Mouse (Mus musculus): Measurements from ENCODE around the gene Fndc10.

The Fndc10 gene

DNA sequence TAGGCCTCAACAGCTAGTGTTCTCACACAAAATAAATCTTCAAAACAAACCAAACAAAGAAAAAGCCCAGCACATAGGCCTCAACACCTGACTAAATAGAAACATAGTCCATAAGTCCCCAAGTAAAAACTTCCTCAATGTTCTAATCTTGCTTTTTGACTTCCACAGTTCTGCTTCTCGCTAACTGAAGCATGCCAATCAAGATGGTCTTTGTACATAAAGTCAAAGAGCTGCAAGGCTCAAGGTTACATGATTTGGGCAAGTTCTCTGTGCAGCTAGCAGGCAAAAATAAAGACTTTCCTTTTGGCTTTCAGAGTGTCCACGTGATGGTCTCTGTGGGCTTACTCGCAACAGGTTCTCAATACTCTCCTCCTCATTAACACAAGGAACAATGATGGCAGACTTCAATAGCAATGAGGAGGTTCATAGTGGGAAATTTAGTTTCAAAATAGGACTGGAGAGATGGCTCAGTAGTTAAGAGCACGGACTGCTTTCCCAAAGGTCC lies 9.3 kb downstream of the Fndc10 start:
- CTCF ChIA-PET: interaction anchor here in 2 of 4 experiments (1.0 to 1.2 kb wide), 3 partner anchors 11 to 51 kb away, joined by 3 read pairs; partner anchors contain the start of genes Mib2 (in 1 of the 2) and Mmp23 (in 1 of the 2)
- POLR2A ChIA-PET: interaction anchor here in 3 of 4 experiments (0.6 to 9.6 kb wide), 11 partner anchors 9 to 221 kb away, joined by 3 to 121 read pairs (median 11); partner anchors contain the start of genes Mib2 (in 3 of the 3) and Aurkaip1 (in 1 of the 3)

DNA sequence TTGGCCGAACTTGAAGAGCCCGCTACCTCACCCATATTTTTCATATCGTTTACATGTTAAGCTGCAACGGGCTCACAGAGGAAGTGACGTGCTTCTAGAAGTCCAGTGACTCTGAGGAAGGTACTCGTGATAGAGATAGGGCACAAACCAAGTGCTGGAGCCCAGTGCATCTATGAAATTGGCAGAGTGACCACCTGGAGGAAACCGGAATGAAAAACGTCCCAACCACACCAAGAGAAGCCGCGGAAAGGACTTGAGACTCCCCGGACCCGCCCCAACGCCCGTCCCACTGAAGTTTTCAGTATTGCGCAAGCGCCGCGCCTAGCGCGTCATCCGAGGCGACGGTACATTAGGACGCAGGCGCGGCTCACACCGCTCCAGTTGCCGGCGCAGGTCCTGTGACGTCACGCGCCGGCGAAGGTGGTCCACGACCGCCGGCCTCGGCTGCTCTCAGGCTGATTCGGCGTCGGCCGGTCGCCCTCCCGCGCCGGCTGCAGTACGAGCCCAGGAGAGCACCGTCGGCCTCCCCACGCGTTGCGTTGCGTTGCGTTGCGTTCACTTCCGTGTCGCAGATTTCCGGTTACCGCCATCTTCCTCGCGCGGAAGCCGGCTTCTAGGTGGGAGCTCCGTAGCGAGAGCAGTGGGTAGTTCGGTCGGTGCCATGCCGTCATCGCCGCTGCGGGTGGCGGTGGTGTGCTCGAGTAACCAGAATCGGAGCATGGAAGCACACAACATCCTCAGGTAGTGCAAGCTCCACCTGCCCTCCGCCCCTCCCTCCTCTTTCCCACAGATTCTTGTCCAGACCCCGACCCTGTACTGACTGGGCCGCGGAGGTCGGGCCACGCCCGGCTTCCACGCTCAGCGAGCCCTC lies 10.8 kb downstream of the Fndc10 start, which contains the start of gene Ssu72:
Gene Ssu72, plus strand, starts transcription at position 80 of the 871 bp plus-strand sequence.
- ChIA-PET CTCF (interaction anchor here in 2 of 4 experiments (0.5 to 1.3 kb wide), 3 partner anchors 12 to 979 kb away, joined by 3 to 4 read pairs (median 4); partner anchors contain the start of gene Mib2 (in 1 of the 2)), POLR2A (interaction anchor here (0.7 to 3.6 kb wide), 43 partner anchors 8 to 350 kb away, joined by 3 to 28 read pairs (median 4); partner anchors contain the start of genes Mib2 (in 4 of the 4), Atad3a (in 2 of the 4), Mmp23 (in 2 of the 4) and Aurkaip1 (in 1 of the 4))

DNA sequence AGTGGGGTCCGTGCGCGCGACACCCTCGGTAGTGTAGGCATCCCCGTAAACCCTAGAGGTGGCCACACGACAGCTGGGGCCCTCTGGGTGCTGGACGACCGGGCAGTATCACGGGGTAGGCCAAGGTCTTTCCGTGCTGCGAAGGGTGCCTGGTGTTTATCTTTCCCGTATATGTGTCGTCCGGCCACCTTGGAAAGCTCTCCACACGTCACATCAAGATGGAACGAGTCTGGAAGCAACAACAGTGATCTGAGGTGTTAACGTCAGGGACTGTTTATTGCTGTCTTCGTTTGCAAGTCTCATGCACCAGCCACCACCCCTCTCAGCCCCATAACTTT lies 11.4 kb downstream of the Fndc10 start:
- POLR2A ChIA-PET: interaction anchor here (0.7 to 3.6 kb wide), 38 partner anchors 7 to 232 kb away, joined by 3 to 28 read pairs (median 5); partner anchors contain the start of genes Mib2 (in 4 of the 4), Atad3a (in 2 of the 4), Mmp23 (in 2 of the 4) and Fndc10 (in 1 of the 4)
- CTCF ChIA-PET: interaction anchor here in 1 of 4 experiments (1.1 to 1.3 kb wide), 2 partner anchors 11 to 37 kb away, joined by 4 read pairs; partner anchors contain the start of gene Mib2

DNA sequence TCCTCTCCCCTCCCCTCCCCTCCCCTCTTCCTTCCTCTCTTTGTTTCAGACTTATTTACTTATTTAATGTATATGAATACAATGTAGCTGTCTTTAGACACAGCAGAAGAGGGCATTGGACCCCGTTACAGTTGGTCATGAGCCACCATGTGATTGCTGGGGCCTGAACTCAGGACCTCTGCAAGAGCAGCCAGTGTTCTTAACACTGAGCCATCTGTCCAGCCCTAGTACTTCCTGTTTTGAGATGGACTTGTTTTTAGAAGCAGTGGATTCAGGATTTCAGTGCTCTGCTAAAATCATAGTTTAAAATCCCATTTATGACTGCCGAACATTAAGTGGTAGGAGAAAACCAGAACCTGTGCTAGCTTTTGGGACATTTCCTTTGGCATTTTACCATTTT lies 14.4 kb downstream of the Fndc10 start:
- ChIA-PET POLR2A (interaction anchor here (0.5 to 3.4 kb wide), 13 partner anchors 8 to 199 kb away, joined by 3 to 14 read pairs (median 4); no protein-coding TSS in a partner anchor), CTCF (interaction anchor here in 3 of 4 experiments (0.6 to 0.9 kb wide), 4 partner anchors 10 to 147 kb away, joined by 3 to 13 read pairs (median 3); no protein-coding TSS in a partner anchor)

DNA sequence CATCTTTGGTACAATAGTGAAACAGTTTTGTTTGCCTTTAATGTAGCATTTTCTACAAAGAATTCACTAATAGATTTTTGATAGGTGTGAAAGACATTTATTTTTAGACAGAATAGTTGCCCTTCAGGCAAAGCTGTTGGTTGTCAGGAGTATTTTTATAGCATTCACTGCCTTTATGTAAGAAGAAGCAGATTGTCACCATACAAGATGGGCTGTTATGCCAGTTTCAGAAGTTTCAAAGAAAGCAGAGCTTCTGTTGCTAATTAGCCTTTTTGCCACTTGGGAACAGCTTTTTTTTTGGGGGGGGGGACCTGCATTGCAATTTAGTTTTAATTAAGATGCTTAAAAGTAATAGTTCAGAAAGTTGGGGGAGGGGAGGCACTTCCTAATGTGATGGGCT lies 14.8 kb downstream of the Fndc10 start:
- ChIA-PET POLR2A (interaction anchor here in 3 of 4 experiments (0.6 to 3.4 kb wide), 13 partner anchors 8 to 290 kb away, joined by 3 to 14 read pairs (median 4); no protein-coding TSS in a partner anchor), CTCF (interaction anchor here (0.6 to 1.2 kb wide), 4 partner anchors 9 to 228 kb away, joined by 3 to 13 read pairs (median 3); no protein-coding TSS in a partner anchor)

DNA sequence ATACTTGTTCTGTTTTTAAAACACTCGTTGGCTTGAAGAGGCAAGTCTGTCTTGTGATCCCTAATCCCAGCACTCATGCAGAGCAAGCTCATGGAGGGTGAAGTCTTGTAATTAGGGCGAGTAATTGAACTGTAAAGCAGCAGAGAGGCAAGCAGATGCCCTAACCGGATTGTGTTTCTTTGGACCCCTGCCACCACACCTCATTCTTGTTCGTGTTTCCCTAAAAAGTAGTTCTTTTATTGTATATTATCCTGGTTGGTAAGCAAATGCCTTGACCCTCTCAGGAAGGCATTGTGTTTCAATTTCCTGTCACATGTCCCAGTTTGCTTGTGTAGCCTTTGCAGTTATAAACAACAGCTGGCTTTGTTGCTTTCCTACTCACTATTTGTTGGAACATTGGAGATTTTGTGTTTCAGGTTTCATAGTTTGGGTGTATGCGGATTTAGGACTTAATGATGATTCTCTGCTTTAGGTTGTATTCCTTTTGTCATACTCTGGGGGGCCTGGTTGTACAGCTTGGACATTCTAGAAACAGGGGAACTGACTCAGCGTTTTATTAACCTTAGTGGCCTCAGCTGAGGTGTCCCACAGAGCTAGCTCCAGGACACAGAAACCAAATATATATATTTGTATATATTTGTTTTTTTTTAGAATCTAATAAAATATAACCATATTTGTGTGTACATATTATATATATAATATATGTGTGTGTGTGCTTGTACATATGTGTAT lies 16.5 kb downstream of the Fndc10 start:
- ChIA-PET POLR2A (interaction anchor here in 3 of 4 experiments (0.6 to 3.4 kb wide), 19 partner anchors 8 to 350 kb away, joined by 3 to 14 read pairs (median 5); partner anchors contain the start of genes Atad3a (in 1 of the 3), Mib2 (in 1 of the 3), Mmp23 (in 1 of the 3) and Prkcz (in 1 of the 3)), CTCF (interaction anchor here in 3 of 4 experiments (1.0 kb wide), 4 partner anchors 10 to 11 kb away, joined by 3 to 4 read pairs (median 3); no protein-coding TSS in a partner anchor)

DNA sequence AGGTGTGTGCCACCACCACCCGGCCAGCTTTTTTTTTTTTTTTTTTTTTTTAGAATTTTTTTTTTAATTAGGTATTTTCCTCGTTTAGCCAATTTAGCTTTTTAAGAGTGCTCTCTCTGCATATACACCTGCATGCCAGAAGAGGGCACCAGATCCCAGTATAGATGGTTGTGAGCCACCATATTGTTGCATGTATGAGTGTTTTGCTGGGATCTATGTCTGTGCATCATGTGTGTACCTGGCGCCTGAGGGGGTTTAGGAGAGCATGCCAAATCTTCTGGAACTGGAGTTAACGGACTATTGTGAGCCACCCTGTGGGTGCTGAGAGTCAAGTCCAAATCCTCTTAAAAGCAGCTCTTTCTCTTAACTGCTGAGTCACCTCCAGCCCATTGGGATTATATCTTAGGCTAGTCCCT lies 27.5 kb downstream of the Fndc10 start:
- ChIA-PET CTCF (interaction anchor here (0.5 to 2.3 kb wide), 33 partner anchors 8 to 1508 kb away, joined by 3 to 14 read pairs (median 4); partner anchors contain the start of genes Atad3a (in 2 of the 4), Mib2 (in 1 of the 4) and Mxra8 (in 1 of the 4)), POLR2A (interaction anchor here (0.6 to 2.6 kb wide), 42 partner anchors 8 to 652 kb away, joined by 3 to 14 read pairs (median 4); partner anchors contain the start of genes Ssu72 (in 2 of the 4), Mib2 (in 1 of the 4), Slc35e2 (in 1 of the 4) and Tmem88b (in 1 of the 4))

DNA sequence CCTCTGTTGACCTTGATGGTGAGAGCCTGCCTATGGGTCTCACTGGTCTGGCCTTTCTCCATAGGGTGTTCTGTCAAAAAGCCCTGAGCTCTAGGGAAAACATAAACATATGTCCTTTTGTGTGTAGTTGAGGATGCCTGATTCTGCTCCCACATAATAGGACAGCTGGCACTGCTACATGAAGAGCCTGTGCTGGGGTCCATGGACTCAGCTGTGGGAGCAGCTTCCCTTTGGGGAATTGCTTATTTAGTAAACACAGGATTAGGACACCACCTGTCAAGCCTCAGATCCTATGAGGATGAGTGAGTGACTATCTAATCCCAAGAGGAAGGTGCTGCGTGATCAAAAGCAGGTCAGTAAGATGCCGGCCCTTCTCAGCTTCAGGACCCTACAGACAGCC lies 33.9 kb downstream of the Fndc10 start:
- POLR2A ChIA-PET: interaction anchor here in 3 of 4 experiments (0.6 to 2.5 kb wide), 10 partner anchors 11 to 156 kb away, joined by 3 to 12 read pairs (median 4); no protein-coding TSS in a partner anchor

DNA sequence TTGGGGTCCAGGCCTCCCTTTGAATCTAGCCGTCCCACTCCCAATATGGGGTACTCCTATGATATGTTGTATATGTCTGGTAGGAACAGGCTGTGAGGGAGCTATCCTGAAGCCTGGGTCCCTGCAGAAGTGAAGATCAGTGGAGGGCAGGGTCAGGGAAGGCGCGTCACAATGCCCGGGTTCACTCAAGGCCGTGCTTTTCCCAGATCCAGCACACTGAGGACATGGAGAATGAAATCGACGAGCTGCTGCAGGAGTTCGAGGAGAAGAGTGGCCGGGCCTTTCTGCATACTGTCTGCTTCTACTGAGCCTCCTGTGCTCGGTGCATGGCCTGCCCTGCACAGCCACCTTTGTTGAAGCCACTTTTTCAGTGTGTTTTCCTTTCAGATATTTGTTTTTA lies 39.1 kb downstream of the Fndc10 start:
- POLR2A ChIA-PET: interaction anchor here (0.9 to 1.8 kb wide), 9 partner anchors 10 to 64 kb away, joined by 3 to 9 read pairs (median 4); partner anchors contain the start of genes Mib2 (in 1 of the 4) and Ssu72 (in 1 of the 4)
- CTCF ChIA-PET: interaction anchor here in 1 of 4 experiments (0.6 to 0.9 kb wide), 2 partner anchors 125 to 171 kb away, joined by 3 read pairs; no protein-coding TSS in a partner anchor

More for the DNA sequence above, 33.9 kb downstream of the Fndc10 start:
- CTCF ChIA-PET: no interaction called here

DNA sequence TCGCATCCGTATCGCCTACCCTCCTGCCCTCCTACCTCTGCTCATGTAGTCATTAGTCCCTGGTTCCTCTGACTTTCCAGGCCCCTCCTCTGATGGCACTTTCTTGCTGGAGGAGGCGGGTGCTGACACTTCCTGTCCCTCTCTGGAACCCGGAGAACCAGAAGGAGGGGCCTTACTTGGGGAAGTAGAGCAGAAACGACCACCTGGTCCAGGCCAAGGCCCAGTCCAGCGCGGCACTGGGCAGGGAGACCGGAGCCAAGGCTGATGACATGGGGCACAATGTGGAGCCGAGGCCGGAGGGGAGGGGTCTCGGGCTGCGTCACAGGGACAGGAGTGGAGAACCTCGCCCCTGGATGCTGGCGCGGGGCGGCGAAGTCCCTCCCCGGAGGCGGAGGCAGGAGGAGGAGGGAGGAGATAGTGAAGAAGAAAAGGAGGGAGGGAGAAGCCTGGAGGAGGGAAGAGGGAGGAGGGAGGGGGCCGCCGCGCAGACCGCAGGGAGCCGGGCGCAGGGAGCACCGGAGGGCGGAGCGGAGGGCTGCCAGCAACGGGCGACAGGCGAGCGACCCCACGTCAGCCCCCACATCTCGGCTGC lies 40.3 kb downstream of the Fndc10 start, which contains the start of gene Tmem240:
Gene Tmem240, plus strand, starts transcription at position 451 of the 592 bp plus-strand sequence.
- ChIA-PET POLR2A (interaction anchor here in 3 of 4 experiments (0.6 to 1.4 kb wide), 5 partner anchors 17 to 700 kb away, joined by 3 to 4 read pairs (median 3); partner anchors contain the start of gene Ssu72 (in 1 of the 3)), CTCF (no interaction called here)

DNA sequence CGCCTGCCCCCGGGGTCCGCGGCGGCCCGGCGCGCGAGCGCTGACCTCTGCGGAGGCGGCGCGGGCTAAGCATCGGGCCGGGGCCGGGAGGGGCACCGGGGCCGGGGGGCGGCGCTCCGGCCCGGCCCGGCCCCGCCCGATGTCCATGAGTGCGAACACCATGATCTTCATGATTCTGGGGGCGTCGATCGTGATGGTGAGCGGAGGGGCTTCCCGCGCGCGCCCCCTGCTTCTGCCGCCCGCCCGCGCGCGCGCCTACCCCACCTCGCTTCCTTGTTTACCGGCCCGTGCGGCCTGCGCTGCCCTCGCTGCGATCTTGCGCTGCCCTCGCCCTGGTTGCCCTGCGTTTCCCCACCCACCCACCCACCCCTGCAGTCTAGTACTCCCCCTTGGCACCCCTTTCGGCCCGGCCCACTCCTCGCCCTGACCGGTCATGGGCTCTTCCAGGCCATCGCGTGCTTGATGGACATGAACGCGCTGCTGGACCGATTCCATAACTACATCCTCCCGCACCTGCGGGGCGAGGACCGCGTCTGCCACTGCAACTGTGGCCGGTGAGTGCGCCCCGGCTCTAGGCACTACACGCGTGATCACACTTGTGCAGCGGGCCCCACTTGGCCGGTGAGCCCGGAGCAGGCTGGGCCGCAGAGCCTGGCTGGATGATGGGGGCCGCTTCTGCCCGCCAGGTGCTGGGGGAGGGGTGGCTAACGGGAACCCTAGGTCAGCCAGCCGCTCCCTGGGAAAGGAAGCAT lies 41.0 kb downstream of the Fndc10 start:
- CTCF ChIA-PET: no interaction called here
- POLR2A ChIA-PET: interaction anchor here in 2 of 4 experiments (1.0 to 1.2 kb wide), 2 partner anchors 13 to 24 kb away, joined by 3 read pairs; no protein-coding TSS in a partner anchor

DNA sequence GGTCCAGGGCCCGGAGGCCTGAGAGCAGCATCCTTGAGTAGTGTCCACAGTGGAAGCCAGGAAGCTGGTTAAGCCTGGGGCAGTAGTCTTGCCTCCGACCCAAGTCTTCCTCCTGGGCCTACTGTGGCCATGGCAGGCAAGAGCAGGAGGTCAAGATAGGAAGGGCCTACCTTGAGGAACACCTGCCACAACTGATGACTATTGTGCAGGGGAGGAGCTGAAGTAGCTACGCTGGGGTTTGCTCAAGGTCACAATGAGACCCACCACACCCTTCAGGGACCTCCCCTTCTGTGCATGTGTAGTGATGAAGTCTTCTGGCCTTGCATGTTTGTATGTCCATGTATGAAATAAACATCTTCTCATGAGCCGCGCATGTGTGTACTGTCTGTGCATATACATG lies 41.6 kb downstream of the Fndc10 start:
- ChIA-PET POLR2A (interaction anchor here in 2 of 4 experiments (0.6 to 1.2 kb wide), 4 partner anchors 14 to 253 kb away, joined by 3 read pairs; no protein-coding TSS in a partner anchor), CTCF (no interaction called here)

DNA sequence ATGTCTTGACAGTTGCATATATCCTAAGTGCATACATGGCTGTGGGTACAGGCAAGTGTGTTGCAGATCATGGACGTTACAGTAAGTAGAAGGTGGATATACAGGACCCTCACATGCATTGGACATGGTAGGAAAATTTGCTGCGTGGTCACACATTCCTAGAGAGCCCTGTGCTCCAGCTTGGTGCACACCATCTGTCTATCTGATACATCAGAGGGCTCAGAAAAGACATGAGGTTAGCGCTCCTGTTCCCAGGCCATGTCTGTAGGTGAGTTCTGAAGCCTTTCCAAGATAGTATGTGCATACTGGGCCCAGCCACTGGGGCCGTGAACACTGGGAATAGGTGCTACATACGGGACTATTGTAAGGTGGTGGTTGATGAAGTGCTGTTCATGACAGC lies 42.3 kb downstream of the Fndc10 start:
- POLR2A ChIA-PET: interaction anchor here in 2 of 4 experiments (0.6 to 1.2 kb wide), 4 partner anchors 14 to 254 kb away, joined by 3 read pairs; no protein-coding TSS in a partner anchor

DNA sequence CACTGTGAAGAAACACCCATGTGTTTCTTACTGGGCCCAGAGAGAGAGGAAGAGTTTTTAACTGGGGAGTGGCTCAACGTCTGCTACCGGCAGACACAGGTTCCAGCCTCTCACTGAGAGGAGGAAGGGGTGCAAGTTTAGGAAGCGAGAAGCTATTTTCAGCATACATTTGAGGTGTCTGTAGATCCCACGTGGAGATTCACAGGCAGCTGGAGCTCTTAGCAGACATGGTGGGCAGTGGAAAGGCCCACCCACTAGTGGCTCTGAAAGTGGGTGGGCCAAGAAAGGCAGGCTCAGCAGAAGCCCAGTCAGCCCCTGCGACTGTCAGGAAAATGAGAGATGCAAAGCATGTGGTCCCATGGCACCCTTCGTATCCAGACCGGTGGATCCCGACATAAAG lies 44.1 kb downstream of the Fndc10 start:
- POLR2A ChIA-PET: interaction anchor here in 3 of 4 experiments (0.5 to 1.8 kb wide), 15 partner anchors 9 to 629 kb away, joined by 3 to 9 read pairs (median 3); partner anchors contain the start of genes Atad3a (in 1 of the 3) and Ccnl2 (in 1 of the 3)
- CTCF ChIA-PET: interaction anchor here in 1 of 4 experiments (0.9 kb wide), 1 partner anchor 96 kb away, joined by 3 read pairs; no protein-coding TSS in a partner anchor

More for the DNA sequence above, 42.3 kb downstream of the Fndc10 start:
- CTCF ChIA-PET: no interaction called here

DNA sequence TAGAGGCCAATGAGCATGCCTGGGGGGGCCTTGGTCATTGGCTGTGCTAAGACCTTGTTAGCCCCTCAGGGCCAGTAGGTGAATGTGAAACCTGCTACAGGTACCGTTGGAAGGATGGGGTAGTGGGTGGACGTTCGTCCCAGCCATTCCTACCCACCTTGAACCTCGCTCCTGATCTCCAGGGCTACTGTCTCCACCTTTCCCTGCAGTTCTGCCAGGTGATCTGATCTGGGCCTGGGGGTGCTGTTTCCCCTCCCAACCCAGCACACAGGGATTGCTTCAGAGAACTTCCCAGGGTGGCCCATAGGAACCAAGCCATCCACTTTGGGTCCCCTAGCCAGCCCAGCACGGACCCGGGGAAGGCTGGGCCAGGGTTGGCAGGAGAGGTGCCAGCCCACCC lies 45.0 kb downstream of the Fndc10 start:
- POLR2A ChIA-PET: interaction anchor here in 2 of 4 experiments (0.6 to 1.8 kb wide), 6 partner anchors 9 to 204 kb away, joined by 3 to 9 read pairs (median 4); partner anchors contain the start of genes Atad3a (in 1 of the 2) and Ube2j2 (in 1 of the 2)
- CTCF ChIA-PET: no interaction called here
